Mouse (Mus musculus): Measurements from ENCODE around the gene Bahd1. TPM values are rescaled to one million over a fixed set of nuclear protein-coding genes. Genes with fewer than 3 reads are reported as not detected.
A peak's percentile ranks its signal among the peaks of the same experiment; 100 is the strongest.

Gene Bahd1
- total and polyA plus RNA-seq, 2 experiments, result 2.3 to 6.3 TPM

- Histone ChIP-seq H3K4me3 (ENCODE audit: insufficient read depth, low read depth, low read length) (peak overlapping the region; percentile 56), H3K36me3 (ENCODE audit: control insufficient read depth, insufficient read depth, low read length) (no peaks in the 10 kb centered on the region), H3K27ac (replicated peaks; ENCODE audit: insufficient read depth, low read depth, low read length) (no peak overlapping the region), H3K9ac (ENCODE audit: low read depth, low read length) (peak overlapping the region; percentile 48), H3K79me2 (ENCODE audit: control insufficient read depth, insufficient read depth, low read length) (no peaks in the 10 kb centered on the region), H3K4me1 (ENCODE audit: control insufficient read depth, insufficient read depth, low read length) (peaks cover 4% of the 10 kb centered on the region; the same call in 1 of the 2 replicates), H3K27me3 (ENCODE audit: control insufficient read depth, insufficient read depth, low read length) (0 out of 2 replicates have a peak, but pooled peaks cover 9% of the 10 kb centered on the region)
- 5% methylated on average over 38 of the region's 38 CpGs for WGBS
- DNase-seq (ENCODE audit: extremely low read depth, low read depth, low spot score), result no peak
- no peak for TF ChIP-seq POLR2A (IDR thresholded peaks at IDR 0.05; ENCODE audit: extremely low read depth, insufficient read depth, low read length)
- no peak for TF ChIP-seq CTCF (IDR thresholded peaks at IDR 0.05; ENCODE audit: low read depth, low read length)
These were observed 3.9 kb upstream of the Bahd1 start for GRCm38 (mm10) chr2:118895990-118896913.

GRCm38 (mm10) chr2:118896914-118897291 is 3.3 kb upstream of the Bahd1 start:
- WGBS, result 6% methylated on average over 13 of the region's 13 CpGs
- no peak for TF ChIP-seq POLR2A (IDR thresholded peaks at IDR 0.05; ENCODE audit: extremely low read depth, insufficient read depth, low read length)
- TF ChIP-seq CTCF (IDR thresholded peaks at IDR 0.05; ENCODE audit: low read depth, low read length), result no peak
- no peaks in the 10 kb centered on the region for H3K36me3 ChIP-seq (ENCODE audit: control insufficient read depth, insufficient read depth, low read length)
- no peak overlapping the region; the same call in 1 of the 2 replicates for H3K9ac ChIP-seq (ENCODE audit: low read depth, low read length)
- DNase-seq (ENCODE audit: extremely low read depth, low read depth, low spot score), result no peak
- H3K27me3 ChIP-seq (ENCODE audit: control insufficient read depth, insufficient read depth, low read length), result 0 out of 2 replicates have a peak, but pooled peaks cover 9% of the 10 kb centered on the region
- H3K4me1 ChIP-seq (ENCODE audit: control insufficient read depth, insufficient read depth, low read length), result peaks cover 4% of the 10 kb centered on the region; the same call in 1 of the 2 replicates
- H3K27ac ChIP-seq (replicated peaks; ENCODE audit: insufficient read depth, low read depth, low read length), result no peak overlapping the region
- H3K4me3 ChIP-seq (ENCODE audit: insufficient read depth, low read depth, low read length), result peak overlapping the region; percentile 56; the same call in 1 of the 2 replicates
- no peaks in the 10 kb centered on the region for H3K79me2 ChIP-seq (ENCODE audit: control insufficient read depth, insufficient read depth, low read length)

GRCm38 (mm10) chr2:118897392-118897791 is 2.8 kb upstream of the Bahd1 start:
- no peak overlapping the region for H3K9ac ChIP-seq (ENCODE audit: low read depth, low read length)
- 0 out of 2 replicates have a peak, but pooled peaks cover 9% of the 10 kb centered on the region for H3K27me3 ChIP-seq (ENCODE audit: control insufficient read depth, insufficient read depth, low read length)
- no peak overlapping the region for H3K4me3 ChIP-seq (ENCODE audit: insufficient read depth, low read depth, low read length)
- no peak overlapping the region for H3K27ac ChIP-seq (replicated peaks; ENCODE audit: insufficient read depth, low read depth, low read length)
- TF ChIP-seq CTCF (IDR thresholded peaks at IDR 0.05; ENCODE audit: low read depth, low read length) (no peak), POLR2A (IDR thresholded peaks at IDR 0.05; ENCODE audit: extremely low read depth, insufficient read depth, low read length) (no peak)
- WGBS, result 12% methylated on average over 7 of the region's 7 CpGs
- no peaks in the 10 kb centered on the region for H3K36me3 ChIP-seq (ENCODE audit: control insufficient read depth, insufficient read depth, low read length)
- H3K4me1 ChIP-seq (ENCODE audit: control insufficient read depth, insufficient read depth, low read length), result peaks cover 4% of the 10 kb centered on the region; the same call in 1 of the 2 replicates
- no peak for DNase-seq (ENCODE audit: extremely low read depth, low read depth, low spot score)
- H3K79me2 ChIP-seq (ENCODE audit: control insufficient read depth, insufficient read depth, low read length), result 0 out of 2 replicates have a peak, but pooled peaks cover 3% of the 10 kb centered on the region

- 4% methylated on average over 11 of the region's 11 CpGs for WGBS
- peaks cover 4% of the 10 kb centered on the region; the same call in 1 of the 2 replicates for H3K4me1 ChIP-seq (ENCODE audit: control insufficient read depth, insufficient read depth, low read length)
- 0 out of 2 replicates have a peak, but pooled peaks cover 9% of the 10 kb centered on the region for H3K27me3 ChIP-seq (ENCODE audit: control insufficient read depth, insufficient read depth, low read length)
- TF ChIP-seq CTCF (IDR thresholded peaks at IDR 0.05; ENCODE audit: low read depth, low read length), result no peak
- no peak for TF ChIP-seq POLR2A (IDR thresholded peaks at IDR 0.05; ENCODE audit: extremely low read depth, insufficient read depth, low read length)
- H3K79me2 ChIP-seq (ENCODE audit: control insufficient read depth, insufficient read depth, low read length), result 0 out of 2 replicates have a peak, but pooled peaks cover 3% of the 10 kb centered on the region
- DNase-seq (ENCODE audit: extremely low read depth, low read depth, low spot score), result no peak
- no peak overlapping the region for H3K27ac ChIP-seq (replicated peaks; ENCODE audit: insufficient read depth, low read depth, low read length)
- no peaks in the 10 kb centered on the region for H3K36me3 ChIP-seq (ENCODE audit: control insufficient read depth, insufficient read depth, low read length)
- H3K4me3 ChIP-seq (ENCODE audit: insufficient read depth, low read depth, low read length), result no peak overlapping the region
- no peak overlapping the region for H3K9ac ChIP-seq (ENCODE audit: low read depth, low read length)
These were observed 2.4 kb upstream of the Bahd1 start for GRCm38 (mm10) chr2:118897808-118898207.

- no peak for TF ChIP-seq CTCF (IDR thresholded peaks at IDR 0.05; ENCODE audit: low read depth, low read length)
- TF ChIP-seq POLR2A (IDR thresholded peaks at IDR 0.05; ENCODE audit: extremely low read depth, insufficient read depth, low read length), result no peak
- Histone ChIP-seq H3K27me3 (ENCODE audit: control insufficient read depth, insufficient read depth, low read length) (0 out of 2 replicates have a peak, but pooled peaks cover 9% of the 10 kb centered on the region), H3K27ac (replicated peaks; ENCODE audit: insufficient read depth, low read depth, low read length) (no peak overlapping the region), H3K9ac (ENCODE audit: low read depth, low read length) (no peak overlapping the region), H3K4me1 (ENCODE audit: control insufficient read depth, insufficient read depth, low read length) (peaks cover 4% of the 10 kb centered on the region), H3K36me3 (ENCODE audit: control insufficient read depth, insufficient read depth, low read length) (no peaks in the 10 kb centered on the region), H3K79me2 (ENCODE audit: control insufficient read depth, insufficient read depth, low read length) (0 out of 2 replicates have a peak, but pooled peaks cover 3% of the 10 kb centered on the region), H3K4me3 (ENCODE audit: insufficient read depth, low read depth, low read length) (no peak overlapping the region)
- WGBS, result 36% methylated on average over 4 of the region's 4 CpGs
- no peak for DNase-seq (ENCODE audit: extremely low read depth, low read depth, low spot score)
These were observed 1.4 kb upstream of the Bahd1 start for GRCm38 (mm10) chr2:118898771-118899170.
